Mouse (Mus musculus): ENCODE results near the gene Ndufa9. TPM values are rescaled to one million over a fixed set of nuclear protein-coding genes. Genes with fewer than 3 reads are reported as not detected.

The Ndufa9 gene
- polyA plus RNA-seq, 1 experiment, result not detected

- 74% methylated on average over 1 of the region's 1 CpGs for WGBS
- peaks cover 6% of the 10 kb centered on the region; the same call in 1 of the 2 replicates for H3K4me1 ChIP-seq (ENCODE audit: control insufficient read depth, insufficient read depth, low read length)
- no peak overlapping the region for H3K27ac ChIP-seq (ENCODE audit: insufficient read depth, low read depth, low read length)
- H3K4me3 ChIP-seq (ENCODE audit: insufficient read depth, low read depth, low read length), result no peak overlapping the region
- no peak for TF ChIP-seq CTCF (IDR thresholded peaks at IDR 0.05; ENCODE audit: insufficient read depth, low read depth, low read length)
- no peak for TF ChIP-seq POLR2A (IDR thresholded peaks at IDR 0.05; ENCODE audit: insufficient read depth, low read depth, low read length)
These were observed 65.9 kb downstream of the Ndufa9 start for GRCm38 (mm10) chr6:126783056-126783455.

DNA sequence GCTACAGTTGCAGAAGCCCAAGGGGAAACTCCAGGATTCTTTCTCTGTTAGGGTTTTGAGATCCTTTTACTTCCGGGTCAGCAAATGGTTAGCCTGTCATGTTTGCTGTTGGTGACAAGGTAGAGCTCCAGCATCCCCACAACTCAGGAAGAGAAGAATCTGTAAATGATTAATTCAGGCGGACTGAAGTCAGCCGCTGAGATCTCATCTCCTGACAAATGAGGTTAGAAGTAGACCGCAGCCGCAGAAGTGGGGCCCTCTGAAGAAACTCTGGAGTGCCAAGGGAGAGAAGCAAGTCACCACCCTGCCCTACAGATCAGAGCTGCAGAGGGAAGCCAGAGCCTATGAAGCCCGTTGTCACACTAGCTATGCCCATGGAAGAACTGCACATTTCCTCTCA, 71.0 kb downstream of the Ndufa9 start:
- H3K4me3 ChIP-seq (ENCODE audit: insufficient read depth, low read depth, low read length), result no peak overlapping the region
- no peak overlapping the region for H3K27ac ChIP-seq (ENCODE audit: insufficient read depth, low read depth, low read length)
- 91% methylated on average over 6 of the region's 6 CpGs for WGBS
- TF ChIP-seq CTCF (IDR thresholded peaks at IDR 0.05; ENCODE audit: insufficient read depth, low read depth, low read length) (no peak), POLR2A (IDR thresholded peaks at IDR 0.05; ENCODE audit: insufficient read depth, low read depth, low read length) (no peak)
- no peaks in the 10 kb centered on the region for H3K4me1 ChIP-seq (ENCODE audit: control insufficient read depth, insufficient read depth, low read length)

GRCm38 (mm10) chr6:126773873-126774272, 75.1 kb downstream of the Ndufa9 start:
- no peak overlapping the region for H3K27ac ChIP-seq (ENCODE audit: insufficient read depth, low read depth, low read length)
- TF ChIP-seq POLR2A (IDR thresholded peaks at IDR 0.05; ENCODE audit: insufficient read depth, low read depth, low read length) (no peak), CTCF (IDR thresholded peaks at IDR 0.05; ENCODE audit: insufficient read depth, low read depth, low read length) (no peak)
- 72% methylated on average over 4 of the region's 4 CpGs for WGBS

GRCm38 (mm10) chr6:126772326-126772725, 76.6 kb downstream of the Ndufa9 start:
- Histone ChIP-seq H3K4me1 (ENCODE audit: control insufficient read depth, insufficient read depth, low read length) (peaks cover 4% of the 10 kb centered on the region; the same call in 1 of the 2 replicates), H3K27ac (ENCODE audit: insufficient read depth, low read depth, low read length) (no peak overlapping the region), H3K4me3 (ENCODE audit: insufficient read depth, low read depth, low read length) (no peak overlapping the region)
- TF ChIP-seq POLR2A (IDR thresholded peaks at IDR 0.05; ENCODE audit: insufficient read depth, low read depth, low read length) (no peak), CTCF (IDR thresholded peaks at IDR 0.05; ENCODE audit: insufficient read depth, low read depth, low read length) (no peak)
- 44% methylated on average over 4 of the region's 4 CpGs for WGBS

More at GRCm38 (mm10) chr6:126773873-126774272, 75.1 kb downstream of the Ndufa9 start:
- no peak overlapping the region for H3K4me3 ChIP-seq (ENCODE audit: insufficient read depth, low read depth, low read length)
- no peaks in the 10 kb centered on the region for H3K4me1 ChIP-seq (ENCODE audit: control insufficient read depth, insufficient read depth, low read length)

Other genes starting within 250 kb of the Ndufa9 start
- gene Kcna1, start 202.8 kb downstream of the Ndufa9 start, polyA plus RNA-seq (2012; ENCODE audit: insufficient read depth, insufficient read length, low replicate concordance, missing spikeins), result not detected in 2 replicates
- not detected in 2 replicates for gene Kcna6, start 108.5 kb downstream of the Ndufa9 start, polyA plus RNA-seq (2012; ENCODE audit: insufficient read depth, insufficient read length, low replicate concordance, missing spikeins)
- not detected in 2 replicates for gene Akap3, start 4.0 kb upstream of the Ndufa9 start, polyA plus RNA-seq (2012; ENCODE audit: insufficient read depth, insufficient read length, low replicate concordance, missing spikeins)
- gene Dyrk4, start 72.7 kb upstream of the Ndufa9 start, polyA plus RNA-seq (2012; ENCODE audit: insufficient read depth, insufficient read length, low replicate concordance, missing spikeins), result not detected in 2 replicates
- gene Rad51ap1, start 90.5 kb upstream of the Ndufa9 start, polyA plus RNA-seq (2012; ENCODE audit: insufficient read depth, insufficient read length, low replicate concordance, missing spikeins), result not detected in 2 replicates
- not detected in 2 replicates for gene D6Wsu163e, start 90.8 kb upstream of the Ndufa9 start, polyA plus RNA-seq (2012; ENCODE audit: insufficient read depth, insufficient read length, low replicate concordance, missing spikeins)
- not detected in 2 replicates for gene Fgf6, start 166.4 kb upstream of the Ndufa9 start, polyA plus RNA-seq (2012; ENCODE audit: insufficient read depth, insufficient read length, low replicate concordance, missing spikeins)
- gene Fgf23, start 223.8 kb upstream of the Ndufa9 start, polyA plus RNA-seq (2012; ENCODE audit: insufficient read depth, insufficient read length, low replicate concordance, missing spikeins), result not detected in 2 replicates